Mouse (Mus musculus): ENCODE results near the gene Ubp1.

DNA sequence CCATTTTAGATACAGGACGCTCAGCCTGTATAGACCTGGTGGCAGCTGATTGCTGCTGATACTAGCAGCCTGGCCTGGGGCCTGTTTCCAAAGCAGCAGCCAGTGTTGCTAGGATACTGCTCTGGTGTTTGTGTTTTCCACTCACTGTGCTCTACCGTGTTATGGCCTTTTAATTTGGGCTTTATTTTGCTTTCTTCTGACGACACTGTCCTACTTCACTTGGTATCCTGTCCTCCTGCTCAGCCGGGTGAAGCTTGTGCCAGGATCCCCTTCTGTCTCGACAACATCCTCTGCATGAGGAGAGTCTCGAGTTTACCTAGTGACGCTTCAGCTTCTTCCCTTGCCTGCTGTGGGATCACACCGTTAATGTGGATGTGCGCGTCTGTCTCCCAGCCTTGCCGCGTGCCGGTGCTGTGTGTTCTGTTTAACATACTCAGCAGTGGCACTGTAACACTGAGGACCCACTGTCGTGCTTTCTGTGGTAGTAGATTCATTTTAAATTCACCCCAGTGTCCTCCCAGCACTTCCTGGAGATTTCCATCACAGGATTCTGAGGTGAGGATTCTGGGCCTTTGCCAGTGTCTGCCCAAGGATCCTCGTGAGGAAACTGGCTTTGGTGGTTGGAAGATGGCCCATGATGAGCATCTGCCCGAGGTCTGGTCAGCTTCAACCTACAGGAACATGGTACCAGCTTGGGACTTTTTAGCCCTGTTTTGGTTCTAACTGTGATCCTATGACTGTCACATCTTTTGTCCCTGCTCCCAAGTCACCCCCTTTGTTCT is 50.6 kb downstream of the Ubp1 start:
- TF ChIP-seq POLR2A (IDR thresholded peaks at IDR 0.05; ENCODE audit: control insufficient read depth, low read depth, low read length) (no peak), CTCF (IDR thresholded peaks at IDR 0.05; ENCODE audit: control insufficient read depth, insufficient read depth, insufficient replicate concordance, low read depth, low read length) (no peak)

Measured in testis, adult 2 months (tissue).